Mouse (Mus musculus) heart, postnatal 36 days (tissue): ENCODE measurements around the gene Rcc1. TPM values are rescaled to one million over a fixed set of nuclear protein-coding genes. Genes with fewer than 3 reads are reported as not detected.
A peak's percentile ranks its signal among the peaks of the same experiment; 100 is the strongest.
"Not testable (repeated sequence)": the region's sequence is repeated elsewhere in the genome, so short reads cannot be mapped to it uniquely, and the experiment has no call there.

Experiments
- DNase-seq, 2 experiments: peaks; one replicate each; pipeline ENCODE4 v3.0.0; 2021 to 2022
- intact Hi-C: fragments of 180-260 bp; cut with DNase I; formaldehyde crosslinking; loops from one replicate; pipeline ENCODE4 v1.15.1; 2025
- total RNA-seq, 2 experiments: library from RNA; stranded (reverse); gene quantifications; 2 replicates each; pipeline ENCODE4 v1.2.3; 2021

Rcc1 gene
- total RNA-seq, 2 experiments from 2014 or later, result 6.4 to 7.2 TPM

DNA sequence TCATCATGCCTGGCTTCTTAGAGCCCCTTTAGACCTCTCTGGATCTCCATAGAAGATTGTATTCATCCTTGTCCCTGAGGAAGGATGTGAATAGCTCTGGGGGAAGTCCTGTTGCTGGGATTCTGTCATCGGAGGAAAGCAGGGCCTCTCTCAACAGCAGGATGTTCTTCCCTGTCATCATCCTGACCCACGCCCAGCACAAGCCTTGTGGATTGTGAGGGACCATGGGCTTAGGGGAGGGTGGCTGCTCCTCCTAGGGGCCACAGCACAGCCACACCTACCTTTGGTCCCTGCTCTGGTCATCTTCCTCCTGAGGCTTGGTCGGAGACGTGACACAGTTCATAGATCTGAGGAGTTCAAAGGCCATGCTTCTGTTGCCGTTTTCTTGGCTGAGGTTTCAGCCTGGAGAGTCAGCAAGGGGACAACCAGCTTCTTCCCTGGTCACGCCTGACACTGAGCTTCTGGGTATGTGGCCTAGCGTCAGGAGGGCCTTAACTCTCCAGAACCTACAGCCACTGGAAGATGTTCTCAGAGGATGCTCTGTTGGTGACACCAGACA is 59.6 kb downstream of the Rcc1 start:
- intact Hi-C loops, result loop anchor here (1.0 to 5.0 kb wide), 3 partner anchors 52 to 219 kb away; partner anchors contain the start of gene Sesn2
- no peak for DNase-seq

DNA sequence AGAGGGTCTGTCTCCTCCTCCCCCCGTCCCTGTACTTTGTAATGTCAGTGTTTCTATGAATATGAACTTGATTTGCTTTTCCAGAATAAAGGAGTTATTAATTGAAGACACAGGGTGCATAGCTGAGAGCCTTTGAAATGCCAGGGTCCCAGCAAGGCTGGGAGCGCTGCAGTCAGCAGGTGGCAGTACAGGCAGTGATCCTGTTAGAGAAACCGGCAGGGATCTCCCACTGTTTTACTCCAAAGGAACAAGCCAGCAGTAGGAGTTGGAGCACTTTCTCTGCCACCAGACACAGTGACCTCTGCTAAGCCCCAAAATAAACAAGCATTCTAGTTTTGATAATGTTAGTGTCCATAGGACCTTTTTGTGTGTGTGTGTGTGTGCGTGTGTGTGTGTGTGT is 60.4 kb downstream of the Rcc1 start:
- DNase-seq, result peak; percentile 47 to 56
- intact Hi-C loops, result loop anchor here (1.0 to 5.0 kb wide), 3 partner anchors 52 to 219 kb away; partner anchors contain the start of gene Sesn2

DNA sequence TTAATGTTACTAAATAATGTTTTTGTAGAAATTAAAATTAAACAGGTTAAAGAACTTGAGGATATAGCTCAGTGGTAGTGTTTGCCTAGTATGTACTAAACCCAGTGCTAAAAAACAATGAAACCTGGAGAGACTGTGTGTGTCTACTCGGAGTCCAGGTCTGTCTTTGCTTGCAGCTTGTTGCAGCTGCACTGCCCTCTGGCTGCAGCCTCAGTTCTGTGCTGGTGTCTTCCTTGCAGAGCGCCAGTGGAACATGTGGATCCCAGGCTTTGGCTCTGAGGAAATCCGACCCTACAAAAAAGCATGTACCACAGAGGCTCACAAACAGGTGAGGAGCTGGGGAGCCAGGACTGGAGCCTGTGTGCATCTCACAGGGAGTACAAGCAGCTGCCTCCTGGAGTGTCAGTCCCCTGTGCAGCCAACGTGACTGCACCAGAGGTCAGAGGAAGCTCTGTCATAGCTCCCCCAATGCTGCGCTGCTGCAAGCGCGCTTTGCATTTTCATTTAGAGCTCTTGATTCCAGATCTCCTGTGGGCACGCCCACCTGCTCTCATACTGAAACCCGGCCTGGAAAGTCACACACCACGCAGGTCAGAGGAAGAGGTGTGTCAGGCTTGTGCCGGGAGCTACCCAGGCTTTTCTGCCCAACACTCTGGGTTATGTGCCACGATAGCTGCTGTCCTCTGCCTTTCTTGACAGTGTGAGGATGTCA is 61.6 kb downstream of the Rcc1 start:
- intact Hi-C loops, result loop anchor here (2.0 to 5.0 kb wide), 2 partner anchors 119 to 221 kb away; partner anchors contain the start of gene Sesn2
- DNase-seq, result no peak

DNA sequence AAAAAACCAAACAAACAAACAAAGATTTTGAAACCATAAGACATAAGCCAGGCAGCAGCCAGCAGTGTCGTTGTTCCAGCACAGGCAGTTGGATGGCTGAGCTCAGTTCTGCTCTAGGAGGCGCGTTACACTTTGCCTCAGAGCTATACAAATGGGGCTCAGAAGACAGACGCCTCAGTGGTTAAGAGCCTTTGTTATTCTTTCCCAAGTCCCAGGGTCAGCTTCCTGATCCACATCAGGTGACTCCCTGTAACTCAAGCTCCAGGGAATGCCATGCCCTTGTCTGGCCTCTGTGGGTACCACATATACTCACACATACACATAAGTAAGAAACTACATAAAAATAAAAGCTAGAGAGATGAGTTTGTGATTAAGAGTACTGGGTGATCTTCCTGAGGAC is 62.3 kb downstream of the Rcc1 start:
- no peak for DNase-seq
- intact Hi-C loops, result loop anchor here (5.0 kb wide), 1 partner anchor 221 kb away; the partner anchor contains the start of gene Sesn2

DNA sequence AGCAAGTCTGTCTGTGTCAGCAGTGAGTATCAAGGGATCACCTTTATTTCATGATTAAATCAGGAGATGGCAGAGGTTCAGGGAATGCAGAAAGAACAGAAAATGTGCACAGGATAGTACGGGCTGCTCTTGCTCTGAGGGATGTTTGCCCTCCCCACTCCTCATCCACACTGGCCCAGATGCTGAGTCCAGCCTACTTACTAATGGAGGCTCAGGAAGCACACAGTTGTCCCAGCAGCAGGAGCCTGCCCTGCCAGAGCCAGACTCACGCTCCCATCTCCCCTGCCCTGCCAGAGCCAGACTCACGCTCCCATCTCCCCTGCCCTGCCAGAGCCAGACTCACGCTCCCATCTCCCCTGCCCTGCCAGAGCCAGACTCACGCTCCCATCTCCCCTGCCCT is 64.6 kb downstream of the Rcc1 start:
- DNase-seq, intact Hi-C loops: not testable (repeated sequence)

Other genes with a start within 250 kb of the Rcc1 start
- under 1 TPM; 0.27 to 0.44 TPM for gene Oprd1, start 209.1 kb downstream of the Rcc1 start, total RNA-seq
- 10 to 100 TPM; 27.6 to 30.5 TPM for gene Ythdf2, start 141.3 kb downstream of the Rcc1 start, total RNA-seq
- 1 to 10 TPM; 8.8 to 9.6 TPM for gene Gmeb1, start 92.0 kb downstream of the Rcc1 start, total RNA-seq
- gene Taf12, start 79.2 kb downstream of the Rcc1 start, total RNA-seq, result 10 to 100 TPM; 28.2 to 34.8 TPM
- under 1 TPM in 1 of 2 experiments, not detected in 1; 0.98 TPM for gene Rab42, start 50.2 kb downstream of the Rcc1 start, total RNA-seq
- gene Trnau1ap, start 24.1 kb downstream of the Rcc1 start, total RNA-seq, result 10 to 100 TPM; 25.0 to 28.8 TPM
- 10 to 100 TPM; 23.4 to 27.1 TPM for gene Phactr4, start 68.9 kb upstream of the Rcc1 start, total RNA-seq
- 1 to 10 TPM; 3.4 to 4.3 TPM for gene Med18, start 110.3 kb upstream of the Rcc1 start, total RNA-seq
- gene Sesn2, start 156.9 kb upstream of the Rcc1 start, total RNA-seq, result 1 to 10 TPM; 3.3 to 4.1 TPM
- gene Atpif1, start 180.1 kb upstream of the Rcc1 start, total RNA-seq, result 100 to 1,000 TPM; 311 to 330 TPM
- gene Dnajc8, start 181.9 kb upstream of the Rcc1 start, total RNA-seq, result 10 to 100 TPM; 50.9 to 63.2 TPM
- 1 to 10 TPM; 1.8 to 3.2 TPM for gene Ptafr, start 210.5 kb upstream of the Rcc1 start, total RNA-seq